Mouse (Mus musculus) C2C12 (cell line): ENCODE results near the gene Lrrc4c. TPM values are rescaled to one million over a fixed set of nuclear protein-coding genes. Genes with fewer than 3 reads are reported as not detected.

Experiments
- H3K27me3 ChIP-seq: one replicate; pipeline ENCODE4 v1.6.1; 2011; ENCODE audit not compliant: control insufficient read depth, insufficient read depth, insufficient read length
- H3K36me3 ChIP-seq: one replicate; pipeline ENCODE4 v1.6.1; 2011; ENCODE audit not compliant: control insufficient read depth, insufficient read depth
- H3K4me3 ChIP-seq: one replicate; pipeline ENCODE4 v1.5.1; 2011; ENCODE audit warnings: mild to moderate bottlenecking, control low read depth; ENCODE audit not compliant: poor library complexity, insufficient read depth, severe bottlenecking
- H3K79me2 ChIP-seq: one replicate; pipeline ENCODE4 v1.6.1; 2011; ENCODE audit not compliant: control insufficient read depth, insufficient read depth
- H3K79me3 ChIP-seq: one replicate; pipeline ENCODE4 v1.6.1; 2011; ENCODE audit warnings: low read depth, control low read depth
- H3ac ChIP-seq: one replicate; pipeline ENCODE3; 2011; ENCODE audit warnings: low read depth; ENCODE audit not compliant: control insufficient read depth, insufficient read length
- CEBPB ChIP-seq: IDR thresholded peaks from one replicate; pipeline ENCODE4 v1.6.1; 2011; ENCODE audit warnings: low read depth, mild to moderate bottlenecking, control low read depth, moderate library complexity
- CTCF ChIP-seq: IDR thresholded peaks from one replicate; pipeline ENCODE4 v1.5.1; 2011; ENCODE audit not compliant: control insufficient read depth, insufficient read depth, insufficient read length
- FOSL1 ChIP-seq: IDR thresholded peaks from one replicate; pipeline ENCODE4 v1.8.0; 2011; ENCODE audit warnings: mild to moderate bottlenecking, low read length; ENCODE audit not compliant: poor library complexity, insufficient read depth, severe bottlenecking
- MAX ChIP-seq: IDR thresholded peaks from one replicate; pipeline ENCODE4 v1.6.1; 2011; ENCODE audit warnings: mild to moderate bottlenecking, control low read depth
- MYOD1 ChIP-seq: IDR thresholded peaks from one replicate; pipeline ENCODE4 v1.6.1; 2011; ENCODE audit warnings: low read depth; ENCODE audit not compliant: control insufficient read depth, insufficient read length
- MYOG ChIP-seq: IDR thresholded peaks from one replicate; pipeline ENCODE4 v1.6.1; 2011; ENCODE audit not compliant: control insufficient read depth, insufficient read length; ENCODE audit errors: extremely low read depth
- USF1 ChIP-seq: IDR thresholded peaks from one replicate; pipeline ENCODE4 v1.6.1; 2011; ENCODE audit warnings: low read depth, mild to moderate bottlenecking, control low read depth, moderate library complexity
- polyA plus RNA-seq: library from polyadenylated mRNA; unstranded; fragments of >200 nt; fragmentation: generic; extraction: Trizol; gene quantifications from one replicate; pipeline ENCODE4 v1.2.1, GENCODE M21; 2012; ENCODE audit warnings: missing spikeins

Gene Lrrc4c
- polyA plus RNA-seq, 1 experiment: 1.6 TPM

GRCm38 (mm10) chr2:97437767-97438166, 1119.8 kb downstream of the Lrrc4c start:
- no peak overlapping the region for H3ac ChIP-seq
- no peak overlapping the region for H3K4me3 ChIP-seq
- H3K36me3 ChIP-seq: no peaks in the 10 kb centered on the region
- H3K79me3 ChIP-seq: no peaks in the 10 kb centered on the region
- no peaks in the 10 kb centered on the region for H3K27me3 ChIP-seq
- no peaks in the 10 kb centered on the region for H3K79me2 ChIP-seq
- TF ChIP-seq FOSL1: peak; percentile 96
- TF ChIP-seq MAX: peak; percentile 67
- no peak for TF ChIP-seq MYOG
- no peak for TF ChIP-seq CEBPB
- no peak for TF ChIP-seq CTCF
- peak; percentile 44 for TF ChIP-seq MYOD1
- no peak for TF ChIP-seq USF1

GRCm38 (mm10) chr2:97463573-97463972, 1145.6 kb downstream of the Lrrc4c start:
- no peak overlapping the region for H3K4me3 ChIP-seq
- no peaks in the 10 kb centered on the region for H3K27me3 ChIP-seq
- no peak overlapping the region for H3ac ChIP-seq
- peaks cover 15% of the 10 kb centered on the region for H3K79me2 ChIP-seq
- H3K36me3 ChIP-seq: no peaks in the 10 kb centered on the region
- H3K79me3 ChIP-seq: peaks cover 7% of the 10 kb centered on the region
- TF ChIP-seq USF1 (no peak), FOSL1 (no peak), MYOD1 (no peak), MAX (no peak), MYOG (no peak), CEBPB (no peak), CTCF (no peak)

- Histone ChIP-seq H3K79me3 (peaks cover 25% of the 10 kb centered on the region), H3ac (peak overlapping the region; percentile 66), H3K36me3 (no peaks in the 10 kb centered on the region), H3K27me3 (no peaks in the 10 kb centered on the region), H3K79me2 (peaks cover 42% of the 10 kb centered on the region), H3K4me3 (peak overlapping the region; percentile 65)
- TF ChIP-seq CTCF (peak; percentile 47), USF1 (no peak), MYOD1 (peak; percentile 26), CEBPB (peak; percentile 52), MAX (no peak), MYOG (no peak)
Measured at GRCm38 (mm10) chr2:97466243-97466793, 1148.3 kb downstream of the Lrrc4c start.

- H3K79me3 ChIP-seq: peaks cover 27% of the 10 kb centered on the region
- H3K79me2 ChIP-seq: peaks cover 50% of the 10 kb centered on the region
- H3K27me3 ChIP-seq: no peaks in the 10 kb centered on the region
- no peak for TF ChIP-seq MYOD1
- TF ChIP-seq MAX: no peak
- no peak for TF ChIP-seq CTCF
- no peak for TF ChIP-seq USF1
- TF ChIP-seq MYOG: no peak
- TF ChIP-seq FOSL1: no peak
- TF ChIP-seq CEBPB: no peak
- no peaks in the 10 kb centered on the region for H3K36me3 ChIP-seq
- peak overlapping the region; percentile 91 for H3ac ChIP-seq
- peak overlapping the region; percentile 65 for H3K4me3 ChIP-seq
Measured at GRCm38 (mm10) chr2:97467031-97467549, 1149.1 kb downstream of the Lrrc4c start.

- Histone ChIP-seq H3K36me3 (no peaks in the 10 kb centered on the region), H3K79me2 (peaks cover 56% of the 10 kb centered on the region), H3K79me3 (peaks cover 31% of the 10 kb centered on the region), H3K27me3 (no peaks in the 10 kb centered on the region), H3ac (peak overlapping the region; percentile 57), H3K4me3 (peak overlapping the region; percentile 65)
- TF ChIP-seq MYOD1 (no peak), USF1 (no peak), CEBPB (no peak), MYOG (no peak), CTCF (no peak), FOSL1 (no peak), MAX (no peak)
Measured at GRCm38 (mm10) chr2:97467664-97468063, 1149.7 kb downstream of the Lrrc4c start.

- TF ChIP-seq MYOD1: no peak
- no peak for TF ChIP-seq CTCF
- TF ChIP-seq FOSL1: no peak
- TF ChIP-seq CEBPB: no peak
- no peak for TF ChIP-seq MAX
- TF ChIP-seq MYOG: no peak
- no peak for TF ChIP-seq USF1
- Histone ChIP-seq H3K27me3 (no peaks in the 10 kb centered on the region), H3K36me3 (no peaks in the 10 kb centered on the region), H3K4me3 (peak overlapping the region; percentile 65), H3K79me2 (peaks cover 63% of the 10 kb centered on the region), H3ac (peak overlapping the region; percentile 48), H3K79me3 (peaks cover 34% of the 10 kb centered on the region)
Measured at GRCm38 (mm10) chr2:97468372-97468771, 1150.4 kb downstream of the Lrrc4c start.
